Mouse (Mus musculus): ENCODE data around the gene Acsl1. TPM values are rescaled to one million over a fixed set of nuclear protein-coding genes. Genes with fewer than 3 reads are reported as not detected.

Acsl1 gene
- polyA plus RNA-seq, 1 experiment from 2014 or later, result 17.2 TPM

- no peak for ATAC-seq (ENCODE audit: low FRiP score)
- H3K27ac ChIP-seq (replicated peaks), result no peak overlapping the region
- H3K9ac ChIP-seq (replicated peaks), result no peak overlapping the region
- H3K4me1 ChIP-seq, result peaks cover 17% of the 10 kb centered on the region
- 93% methylated on average over 9 of the region's 9 CpGs for WGBS
- H3K4me3 ChIP-seq (replicated peaks), result no peak overlapping the region
- H3K4me2 ChIP-seq, result no peak overlapping the region
- no peaks in the 10 kb centered on the region for H3K9me3 ChIP-seq (replicated peaks)
- no peaks in the 10 kb centered on the region for H3K27me3 ChIP-seq (replicated peaks)
- H3K36me3 ChIP-seq, result 0 out of 2 replicates have a peak, but pooled peaks cover 3% of the 10 kb centered on the region
Measured at GRCm38 (mm10) chr8:46477747-46478458, 7.1 kb downstream of the Acsl1 start.

GRCm38 (mm10) chr8:46478783-46479182, 7.9 kb downstream of the Acsl1 start:
- Histone ChIP-seq H3K27ac (replicated peaks) (no peak overlapping the region), H3K4me1 (peaks cover 10% of the 10 kb centered on the region), H3K36me3 (0 out of 2 replicates have a peak, but pooled peaks cover 3% of the 10 kb centered on the region), H3K4me3 (replicated peaks) (no peak overlapping the region), H3K9ac (replicated peaks) (no peak overlapping the region), H3K4me2 (no peak overlapping the region), H3K9me3 (replicated peaks) (no peaks in the 10 kb centered on the region), H3K27me3 (replicated peaks) (no peaks in the 10 kb centered on the region)
- no peak for ATAC-seq (ENCODE audit: low FRiP score)
- 91% methylated on average over 10 of the region's 10 CpGs for WGBS

- Histone ChIP-seq H3K27ac (replicated peaks) (peak overlapping the region; percentile 28), H3K9me3 (replicated peaks) (no peaks in the 10 kb centered on the region), H3K36me3 (0 out of 2 replicates have a peak, but pooled peaks cover 3% of the 10 kb centered on the region), H3K27me3 (replicated peaks) (no peaks in the 10 kb centered on the region), H3K4me2 (no peak overlapping the region), H3K9ac (replicated peaks) (no peak overlapping the region), H3K4me1 (peaks cover 10% of the 10 kb centered on the region), H3K4me3 (replicated peaks) (no peak overlapping the region)
- ATAC-seq (ENCODE audit: low FRiP score), result no peak
- 64% methylated on average over 7 of the region's 7 CpGs for WGBS
Measured at GRCm38 (mm10) chr8:46479794-46480532, 9.1 kb downstream of the Acsl1 start.

- ATAC-seq (ENCODE audit: low FRiP score), result no peak
- 0 out of 2 replicates have a peak, but pooled peaks cover 3% of the 10 kb centered on the region for H3K36me3 ChIP-seq
- no peaks in the 10 kb centered on the region for H3K9me3 ChIP-seq (replicated peaks)
- no peak overlapping the region for H3K9ac ChIP-seq (replicated peaks)
- no peak overlapping the region for H3K4me3 ChIP-seq (replicated peaks)
- WGBS, result 40% methylated on average over 6 of the region's 6 CpGs
- peaks cover 10% of the 10 kb centered on the region for H3K4me1 ChIP-seq
- H3K4me2 ChIP-seq, result no peak overlapping the region
- peak overlapping the region; percentile 28 for H3K27ac ChIP-seq (replicated peaks)
- no peaks in the 10 kb centered on the region for H3K27me3 ChIP-seq (replicated peaks)
Measured at GRCm38 (mm10) chr8:46480533-46480900, 9.7 kb downstream of the Acsl1 start.

- no peaks in the 10 kb centered on the region for H3K27me3 ChIP-seq (replicated peaks)
- no peaks in the 10 kb centered on the region for H3K9me3 ChIP-seq (replicated peaks)
- no peak overlapping the region for H3K27ac ChIP-seq (replicated peaks)
- 0 out of 2 replicates have a peak, but pooled peaks cover 3% of the 10 kb centered on the region for H3K36me3 ChIP-seq
- ATAC-seq (ENCODE audit: low FRiP score), result no peak
- no peak overlapping the region for H3K9ac ChIP-seq (replicated peaks)
- no peak overlapping the region for H3K4me2 ChIP-seq
- peaks cover 11% of the 10 kb centered on the region for H3K4me1 ChIP-seq
- no peak overlapping the region for H3K4me3 ChIP-seq (replicated peaks)
- 92% methylated on average over 4 of the region's 4 CpGs for WGBS
Measured at GRCm38 (mm10) chr8:46482771-46483170, 11.9 kb downstream of the Acsl1 start.

- Histone ChIP-seq H3K4me2 (no peak overlapping the region), H3K9me3 (replicated peaks) (no peaks in the 10 kb centered on the region), H3K9ac (replicated peaks) (no peak overlapping the region), H3K27ac (replicated peaks) (no peak overlapping the region), H3K4me3 (replicated peaks) (no peak overlapping the region), H3K27me3 (replicated peaks) (no peaks in the 10 kb centered on the region), H3K4me1 (peaks cover 16% of the 10 kb centered on the region), H3K36me3 (0 out of 2 replicates have a peak, but pooled peaks cover 3% of the 10 kb centered on the region)
- WGBS, result 77% methylated on average over 4 of the region's 4 CpGs
- ATAC-seq (ENCODE audit: low FRiP score), result no peak
Measured at GRCm38 (mm10) chr8:46483247-46483646, 12.4 kb downstream of the Acsl1 start.

- H3K36me3 ChIP-seq, result 0 out of 2 replicates have a peak, but pooled peaks cover 3% of the 10 kb centered on the region
- H3K27ac ChIP-seq (replicated peaks), result no peak overlapping the region
- 31% methylated on average over 4 of the region's 4 CpGs for WGBS
- H3K4me2 ChIP-seq, result no peak overlapping the region
- ATAC-seq (ENCODE audit: low FRiP score), result no peak
- H3K4me3 ChIP-seq (replicated peaks), result no peak overlapping the region
- no peaks in the 10 kb centered on the region for H3K27me3 ChIP-seq (replicated peaks)
- peaks cover 17% of the 10 kb centered on the region for H3K4me1 ChIP-seq
- H3K9me3 ChIP-seq (replicated peaks), result no peaks in the 10 kb centered on the region
- no peak overlapping the region for H3K9ac ChIP-seq (replicated peaks)
Measured at GRCm38 (mm10) chr8:46484077-46484476, 13.2 kb downstream of the Acsl1 start.

- Histone ChIP-seq H3K27me3 (replicated peaks) (no peaks in the 10 kb centered on the region), H3K9me3 (replicated peaks) (no peaks in the 10 kb centered on the region), H3K4me1 (peaks cover 15% of the 10 kb centered on the region), H3K4me3 (replicated peaks) (no peak overlapping the region), H3K4me2 (no peak overlapping the region), H3K9ac (replicated peaks) (no peak overlapping the region), H3K27ac (replicated peaks) (no peak overlapping the region), H3K36me3 (0 out of 2 replicates have a peak, but pooled peaks cover 3% of the 10 kb centered on the region)
- WGBS, result 97% methylated on average over 8 of the region's 8 CpGs
- no peak for ATAC-seq (ENCODE audit: low FRiP score)
Measured at GRCm38 (mm10) chr8:46484931-46485463, 14.2 kb downstream of the Acsl1 start.

GRCm38 (mm10) chr8:46488085-46488561, 17.3 kb downstream of the Acsl1 start:
- Histone ChIP-seq H3K4me1 (peaks cover 7% of the 10 kb centered on the region; the same call in 1 of the 2 replicates), H3K9me3 (replicated peaks) (no peaks in the 10 kb centered on the region), H3K4me3 (replicated peaks) (no peak overlapping the region), H3K27ac (replicated peaks) (no peak overlapping the region), H3K4me2 (no peak overlapping the region), H3K27me3 (replicated peaks) (no peaks in the 10 kb centered on the region), H3K9ac (replicated peaks) (no peak overlapping the region), H3K36me3 (no peaks in the 10 kb centered on the region; the same call in 1 of the 2 replicates)
- 33% methylated on average over 7 of the region's 7 CpGs for WGBS
- ATAC-seq (ENCODE audit: low FRiP score), result no peak

- Histone ChIP-seq H3K4me1 (peaks cover 7% of the 10 kb centered on the region; the same call in 1 of the 2 replicates), H3K27me3 (replicated peaks) (no peaks in the 10 kb centered on the region), H3K36me3 (no peaks in the 10 kb centered on the region; the same call in 1 of the 2 replicates), H3K9ac (replicated peaks) (no peak overlapping the region), H3K4me2 (no peak overlapping the region), H3K9me3 (replicated peaks) (no peaks in the 10 kb centered on the region), H3K4me3 (replicated peaks) (no peak overlapping the region), H3K27ac (replicated peaks) (no peak overlapping the region)
- 70% methylated on average over 1 of the region's 1 CpGs for WGBS
- no peak for ATAC-seq (ENCODE audit: low FRiP score)
Measured at GRCm38 (mm10) chr8:46489196-46489595, 18.4 kb downstream of the Acsl1 start.

GRCm38 (mm10) chr8:46490250-46490649, 19.4 kb downstream of the Acsl1 start:
- Histone ChIP-seq H3K27me3 (replicated peaks) (no peaks in the 10 kb centered on the region), H3K27ac (replicated peaks) (no peak overlapping the region), H3K9me3 (replicated peaks) (no peaks in the 10 kb centered on the region), H3K36me3 (no peaks in the 10 kb centered on the region; the same call in 1 of the 2 replicates), H3K9ac (replicated peaks) (no peak overlapping the region), H3K4me2 (no peak overlapping the region), H3K4me3 (replicated peaks) (no peak overlapping the region), H3K4me1 (peaks cover 7% of the 10 kb centered on the region; the same call in 1 of the 2 replicates)
- no peak for ATAC-seq (ENCODE audit: low FRiP score)
- 93% methylated on average over 8 of the region's 8 CpGs for WGBS
